Mouse (Mus musculus): ENCODE measurements around the gene Fam160b1.

Fam160b1 gene

GRCm38 (mm10) chr19:57367849-57368387, 7.4 kb downstream of the Fam160b1 start:
- no peak for DNase-seq

- DNase-seq, result no peak
Measured at GRCm38 (mm10) chr19:57373276-57373811, 12.9 kb downstream of the Fam160b1 start.

- DNase-seq, result no peak
Measured at GRCm38 (mm10) chr19:57375161-57375560, 14.7 kb downstream of the Fam160b1 start.

- DNase-seq, result no peak
Measured at GRCm38 (mm10) chr19:57375746-57376145, 15.3 kb downstream of the Fam160b1 start.

GRCm38 (mm10) chr19:57377043-57377703, 16.7 kb downstream of the Fam160b1 start:
- peak in 1 of 2 experiments; percentile 43 for DNase-seq

GRCm38 (mm10) chr19:57386176-57386693, 25.8 kb downstream of the Fam160b1 start:
- no peak for DNase-seq

GRCm38 (mm10) chr19:57391545-57391944, 31.1 kb downstream of the Fam160b1 start:
- DNase-seq, result no peak

GRCm38 (mm10) chr19:57393357-57393957, 33.0 kb downstream of the Fam160b1 start:
- no peak for DNase-seq

GRCm38 (mm10) chr19:57396609-57397008, 36.1 kb downstream of the Fam160b1 start:
- no peak for DNase-seq

- no peak for DNase-seq
Measured at GRCm38 (mm10) chr19:57402364-57402763, 41.9 kb downstream of the Fam160b1 start.

- peak; percentile 82 to 92 for DNase-seq
Measured at GRCm38 (mm10) chr19:57403700-57404501, 43.4 kb downstream of the Fam160b1 start.

GRCm38 (mm10) chr19:57404502-57404848, 44.0 kb downstream of the Fam160b1 start:
- no peak for DNase-seq

GRCm38 (mm10) chr19:57407947-57408346, 47.5 kb downstream of the Fam160b1 start:
- DNase-seq, result no peak

- DNase-seq, result peak; percentile 87
Measured at GRCm38 (mm10) chr19:57411375-57412196, 51.1 kb downstream of the Fam160b1 start.

- DNase-seq, result no peak
Measured at GRCm38 (mm10) chr19:57413170-57413569, 52.7 kb downstream of the Fam160b1 start.

GRCm38 (mm10) chr19:57413918-57414317, 53.4 kb downstream of the Fam160b1 start:
- DNase-seq, result peak in 1 of 2 experiments; percentile 39

- no peak for DNase-seq
Measured at GRCm38 (mm10) chr19:57415031-57415807, 54.7 kb downstream of the Fam160b1 start.

- no peak for DNase-seq
Measured at GRCm38 (mm10) chr19:57417800-57418580, 57.5 kb downstream of the Fam160b1 start.

GRCm38 (mm10) chr19:57423402-57423801, 62.9 kb downstream of the Fam160b1 start:
- DNase-seq, result no peak

GRCm38 (mm10) chr19:57425296-57425695, 64.8 kb downstream of the Fam160b1 start:
- no peak for DNase-seq
